Mouse (Mus musculus) MEL (cell line): ENCODE data around the gene Ctc1.

Experiments
- CTCF ChIP-seq, 3 experiments: IDR thresholded peaks in 2 of 3; conservative IDR thresholded peaks in 1 of 3; 2 replicates each; pipeline ENCODE4 v1.5.1; 2011 to 2012; ENCODE audit warnings: low read length in 3 of 3, low read depth in 2 of 3, mild to moderate bottlenecking in 2 of 3, improper control_type of control experiment in 1 of 3, inconsistent platforms in 1 of 3, mixed read lengths in 1 of 3, moderate library complexity in 1 of 3; ENCODE audit not compliant: control insufficient read depth in 1 of 3, insufficient read depth in 1 of 3, poor library complexity in 1 of 3, severe bottlenecking in 1 of 3
- GABPA ChIP-seq: IDR thresholded peaks from 2 replicates; pipeline ENCODE4 v1.6.1; 2012; ENCODE audit warnings: low read depth, mild to moderate bottlenecking, inconsistent platforms, low read length, improper control_type of control experiment, moderate library complexity
- KAT2A ChIP-seq: conservative IDR thresholded peaks from 2 replicates; pipeline ENCODE4 v1.6.1; 2012; ENCODE audit warnings: low read depth, low read length, improper control_type of control experiment, inconsistent platforms
- MAX ChIP-seq: IDR thresholded peaks from 2 replicates; pipeline ENCODE4 v1.6.1; 2011; ENCODE audit warnings: low read length, improper control_type of control experiment
- POLR2A ChIP-seq, 2 experiments: IDR thresholded peaks; 2 replicates each; pipeline ENCODE4 v1.6.1; 2011 to 2012; ENCODE audit warnings: low read length in 2 of 2, mild to moderate bottlenecking in 2 of 2, control low read depth in 1 of 2, improper control_type of control experiment in 1 of 2, low read depth in 1 of 2, moderate library complexity in 1 of 2; ENCODE audit not compliant: control insufficient read depth in 1 of 2, insufficient read depth in 1 of 2, poor library complexity in 1 of 2
- POLR2AphosphoS2 ChIP-seq: IDR thresholded peaks from 2 replicates; pipeline ENCODE4 v1.6.1; 2011; ENCODE audit warnings: low read length, improper control_type of control experiment
- POLR2AphosphoS5 ChIP-seq: IDR thresholded peaks from 2 replicates; pipeline ENCODE4 v1.6.1; 2012; ENCODE audit warnings: low read depth, borderline replicate concordance, mild to moderate bottlenecking, inconsistent platforms, low read length, moderate library complexity, mixed read lengths
- RCOR1 ChIP-seq: IDR thresholded peaks from 2 replicates; pipeline ENCODE4 v1.6.1; 2012; ENCODE audit warnings: low read depth, mild to moderate bottlenecking, inconsistent platforms, low read length, improper control_type of control experiment
- SMC3 ChIP-seq: IDR thresholded peaks from 2 replicates; pipeline ENCODE4 v1.6.1; 2011; ENCODE audit warnings: low read depth, low read length, improper control_type of control experiment
- TAL1 ChIP-seq: IDR thresholded peaks from 2 replicates; pipeline ENCODE4 v1.6.1; 2012; ENCODE audit warnings: mild to moderate bottlenecking, inconsistent platforms, low read length, moderate library complexity, mixed read lengths
- TCF12 ChIP-seq: IDR thresholded peaks from 2 replicates; pipeline ENCODE4 v1.6.1; 2014; ENCODE audit warnings: low read depth, mild to moderate bottlenecking, inconsistent platforms, low read length, improper control_type of control experiment, moderate library complexity
- UBTF ChIP-seq: IDR thresholded peaks from 2 replicates; pipeline ENCODE4 v1.6.1; 2012; ENCODE audit warnings: low read depth, mild to moderate bottlenecking, inconsistent platforms, low read length, improper control_type of control experiment, moderate library complexity, borderline replicate concordance; ENCODE audit not compliant: insufficient read depth
- ZMIZ1 ChIP-seq: IDR thresholded peaks from 2 replicates; pipeline ENCODE4 v1.6.1; 2012; ENCODE audit warnings: low read depth, mild to moderate bottlenecking, inconsistent platforms, low read length, improper control_type of control experiment, moderate library complexity
- ZNF384 ChIP-seq: IDR thresholded peaks from 2 replicates; pipeline ENCODE4 v1.6.1; 2012; ENCODE audit warnings: low read depth, mild to moderate bottlenecking, inconsistent platforms, low read length, improper control_type of control experiment

GRCm38 (mm10) chr11:68975601-68976000 is 40.1 kb upstream of the Ctc1 start:
- no peak for TF ChIP-seq SMC3
- TF ChIP-seq CTCF (IDR thresholded peaks at IDR 0.05 in 2 of 3, conservative IDR thresholded peaks at IDR 0.05 in 1 of 3; ENCODE audit: control insufficient read depth in 1 of 3, insufficient read depth in 1 of 3, low read depth in 2 of 3, low read length in 3 of 3, poor library complexity in 1 of 3, severe bottlenecking in 1 of 3), result no peak
- TF ChIP-seq MAX, result no peak
- TF ChIP-seq POLR2A (IDR thresholded peaks at IDR 0.05; ENCODE audit: control insufficient read depth in 1 of 2, insufficient read depth in 1 of 2, low read depth in 1 of 2, low read length in 2 of 2, poor library complexity in 1 of 2), result no peak
- no peak for TF ChIP-seq RCOR1
- TF ChIP-seq KAT2A, result no peak
- TF ChIP-seq ZNF384, result no peak
- no peak for TF ChIP-seq ZMIZ1
- no peak for TF ChIP-seq POLR2AphosphoS5
- TF ChIP-seq POLR2AphosphoS2, result no peak
- TF ChIP-seq TAL1, result no peak
- no peak for TF ChIP-seq UBTF
- TF ChIP-seq TCF12, result no peak
- TF ChIP-seq GABPA, result no peak
